Mouse (Mus musculus) cerebellum, postnatal 25 days (tissue): Measurements from ENCODE around the gene Tmem19.
"Not testable (repeated sequence)": the region's sequence is repeated elsewhere in the genome, so short reads cannot be mapped to it uniquely, and the experiment has no call there.

Experiments used
- DNase-seq, 2 experiments: peaks; one replicate each; pipeline ENCODE4 v3.0.0; 2021; ENCODE audit warnings: mixed read lengths in 2 of 2

The Tmem19 gene

GRCm38 (mm10) chr10:115348131-115348530 is 14.2 kb downstream of the Tmem19 start:
- no peak for DNase-seq

- DNase-seq: no peak
Observed at GRCm38 (mm10) chr10:115346444-115346843, 15.9 kb downstream of the Tmem19 start.

GRCm38 (mm10) chr10:115342771-115343425 is 19.4 kb downstream of the Tmem19 start:
- no peak for DNase-seq

GRCm38 (mm10) chr10:115339820-115340328 is 22.4 kb downstream of the Tmem19 start:
- no peak for DNase-seq

GRCm38 (mm10) chr10:115336901-115337300 is 25.4 kb downstream of the Tmem19 start:
- no peak for DNase-seq

GRCm38 (mm10) chr10:115333528-115333927 is 28.8 kb downstream of the Tmem19 start:
- DNase-seq: no peak

GRCm38 (mm10) chr10:115332997-115333396 is 29.3 kb downstream of the Tmem19 start:
- DNase-seq: no peak

GRCm38 (mm10) chr10:115332420-115332952 is 29.8 kb downstream of the Tmem19 start:
- DNase-seq: no peak

GRCm38 (mm10) chr10:115329010-115329530 is 33.2 kb downstream of the Tmem19 start:
- no peak for DNase-seq

GRCm38 (mm10) chr10:115328514-115328913 is 33.8 kb downstream of the Tmem19 start:
- DNase-seq: no peak

- peak; percentile 73 to 83 for DNase-seq
Observed at GRCm38 (mm10) chr10:115323295-115323694, 39.0 kb downstream of the Tmem19 start.

- no peak for DNase-seq
Observed at GRCm38 (mm10) chr10:115321317-115322035, 40.8 kb downstream of the Tmem19 start.

- DNase-seq: not testable (repeated sequence)
Observed at GRCm38 (mm10) chr10:115318388-115318787, 43.9 kb downstream of the Tmem19 start.

GRCm38 (mm10) chr10:115316313-115316712 is 46.0 kb downstream of the Tmem19 start:
- DNase-seq: no peak

GRCm38 (mm10) chr10:115315473-115316171 is 46.7 kb downstream of the Tmem19 start, which contains the start of gene Rab21:
TSS of gene Rab21 (minus strand) at chr10:115315594.
- DNase-seq: peak; percentile 100

- no peak for DNase-seq
Observed at GRCm38 (mm10) chr10:115314582-115315452, 47.5 kb downstream of the Tmem19 start.

- no peak for DNase-seq
Observed at GRCm38 (mm10) chr10:115314287-115314581, 48.1 kb downstream of the Tmem19 start.

GRCm38 (mm10) chr10:115313641-115314286 is 48.5 kb downstream of the Tmem19 start:
- DNase-seq: peak in 1 of 2 experiments; percentile 17

- DNase-seq: no peak
Observed at GRCm38 (mm10) chr10:115312732-115313131, 49.6 kb downstream of the Tmem19 start.

GRCm38 (mm10) chr10:115312194-115312593 is 50.1 kb downstream of the Tmem19 start:
- DNase-seq: no peak

- no peak for DNase-seq
Observed at GRCm38 (mm10) chr10:115311263-115311965, 50.9 kb downstream of the Tmem19 start.
